Mouse (Mus musculus): ENCODE data around the gene Gsg1. TPM values are rescaled to one million over a fixed set of nuclear protein-coding genes. Genes with fewer than 3 reads are reported as not detected.

Gene Gsg1
- total RNA-seq, 2 experiments from 2014 or later, result not detected

DNA sequence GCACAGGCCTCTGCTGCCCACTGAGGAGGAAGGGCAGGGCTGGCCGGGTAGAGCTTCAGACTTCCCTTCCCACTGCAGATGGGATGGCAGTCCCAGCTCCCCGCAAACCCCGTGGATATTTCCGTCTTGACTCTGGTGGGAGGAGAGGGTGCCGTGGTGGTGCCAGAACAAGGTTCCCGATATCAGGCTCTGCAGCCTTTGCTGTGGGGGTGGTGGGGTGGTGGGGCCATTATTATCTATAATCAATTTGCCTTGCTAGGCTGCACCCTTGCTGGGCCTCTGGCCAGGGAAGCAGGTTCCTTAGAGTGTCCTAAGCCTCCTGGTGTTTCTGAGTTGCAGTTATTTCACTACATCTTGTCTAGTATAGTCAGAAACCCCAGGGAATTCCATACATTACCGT, 43.0 kb downstream of the Gsg1 start:
- DNase-seq (ENCODE audit: low spot score in 2 of 2), result no peak

GRCm38 (mm10) chr6:135206909-135207308, 47.2 kb downstream of the Gsg1 start:
- no peak for DNase-seq (ENCODE audit: low spot score in 2 of 2)

DNA sequence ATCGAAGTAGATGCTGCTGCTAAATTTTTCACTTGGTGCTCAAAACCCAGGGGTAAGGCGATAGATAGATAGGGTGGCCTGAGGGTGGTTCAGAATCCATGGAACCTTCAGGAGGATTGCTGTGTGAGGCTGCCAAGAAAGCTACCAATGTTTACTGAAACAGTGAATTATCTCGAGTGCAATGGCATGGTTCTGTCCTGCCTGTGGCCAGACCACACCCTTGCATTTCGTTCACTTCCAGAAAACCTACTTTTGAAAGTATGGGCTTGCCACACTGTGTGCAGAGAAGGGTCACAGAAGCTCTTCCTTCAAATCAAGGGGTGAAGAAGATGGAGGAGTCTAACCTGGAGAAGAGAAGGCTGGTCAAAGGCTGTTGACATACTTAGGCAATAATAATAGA, 48.3 kb downstream of the Gsg1 start:
- DNase-seq (ENCODE audit: low spot score in 2 of 2), result no peak

- no peak for DNase-seq (ENCODE audit: low spot score in 2 of 2)
Measured at GRCm38 (mm10) chr6:135204869-135205268, 49.3 kb downstream of the Gsg1 start.

DNA sequence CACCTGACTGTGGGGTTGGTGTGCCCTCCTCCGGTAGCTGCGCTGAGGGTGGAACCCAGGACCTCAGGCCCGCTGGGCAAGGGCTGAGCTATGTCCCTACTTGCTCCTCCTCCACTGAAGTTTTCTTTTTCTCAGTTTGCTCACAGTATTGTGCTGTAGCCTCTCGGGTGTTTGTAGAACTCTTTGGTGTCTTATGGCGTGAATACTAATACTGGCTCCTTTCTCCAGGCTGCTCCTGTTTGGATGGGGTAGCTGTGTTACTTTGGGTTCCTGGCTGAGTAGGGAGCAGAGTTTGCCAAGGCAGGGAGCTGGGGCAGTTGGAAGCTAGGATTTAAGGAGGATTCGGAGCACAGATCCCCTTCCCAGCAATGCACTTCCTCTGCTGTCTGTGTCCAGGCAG, 50.4 kb downstream of the Gsg1 start:
- DNase-seq (ENCODE audit: low spot score in 2 of 2), result peak in 1 of 2 experiments; percentile 44

GRCm38 (mm10) chr6:135202668-135203067, 51.5 kb downstream of the Gsg1 start:
- DNase-seq (ENCODE audit: low spot score in 2 of 2), result no peak

DNA sequence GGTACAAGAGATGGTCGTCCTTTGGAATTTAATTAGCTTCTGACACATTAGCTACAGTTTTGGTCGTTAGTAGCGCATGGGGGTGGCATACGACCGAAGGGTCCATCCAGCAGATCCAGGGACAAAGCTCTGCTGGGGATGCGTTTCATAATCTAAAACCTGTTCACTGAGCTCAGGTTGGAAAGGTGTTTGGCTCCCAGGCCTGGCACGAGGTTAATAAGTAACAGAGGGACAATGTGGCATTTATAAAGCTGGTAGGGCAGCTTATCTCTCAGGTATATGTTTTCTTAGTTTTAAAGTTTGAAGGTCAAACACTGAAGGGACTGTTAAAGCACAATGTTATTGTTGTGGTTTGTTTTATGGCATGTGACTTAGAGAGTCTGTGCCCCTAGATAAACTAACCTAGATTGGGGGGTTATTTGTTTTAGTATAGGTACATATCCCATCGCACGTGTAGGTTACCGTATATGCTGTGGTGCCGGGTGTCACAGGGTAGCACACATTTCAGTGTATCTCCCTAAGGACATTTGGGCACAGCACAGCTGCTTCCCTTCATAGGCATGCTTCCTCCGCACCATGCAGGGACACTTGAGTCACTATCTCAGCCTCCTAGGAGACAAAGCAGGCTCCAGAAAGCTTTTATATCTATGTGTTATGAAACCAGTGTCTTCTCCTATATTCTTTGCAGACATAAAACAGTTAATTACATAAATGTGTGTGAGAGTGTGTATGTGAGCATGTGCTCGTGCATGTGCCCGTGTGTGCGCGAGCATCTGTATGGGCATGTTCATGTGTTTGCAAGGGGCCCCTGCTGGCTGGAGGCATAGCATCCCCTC, 53.8 kb downstream of the Gsg1 start:
- no peak for DNase-seq (ENCODE audit: low spot score in 2 of 2)

DNA sequence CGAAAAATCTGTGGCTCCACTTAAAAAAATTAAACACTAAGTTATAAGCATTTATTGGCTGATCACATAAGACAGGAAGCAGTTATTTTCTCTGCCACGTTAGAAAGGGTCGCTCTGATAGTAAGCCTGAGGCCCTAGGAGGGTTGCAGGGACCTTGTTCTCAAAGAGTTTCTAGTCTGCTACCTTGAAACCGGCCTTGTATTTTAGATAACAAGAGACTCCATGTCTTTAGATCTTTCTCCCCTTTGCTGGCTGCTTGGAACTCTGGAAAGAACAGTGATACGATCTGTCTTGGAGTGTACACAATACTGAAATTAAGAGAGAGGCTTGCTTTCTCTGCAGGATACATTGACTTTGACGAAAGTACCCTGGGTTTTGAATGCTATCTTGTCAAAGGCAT, 55.4 kb downstream of the Gsg1 start:
- no peak for DNase-seq (ENCODE audit: low spot score in 2 of 2)

GRCm38 (mm10) chr6:135197921-135198532, 56.1 kb downstream of the Gsg1 start, which contains the start of the genes Fam234b and Hebp1:
TSS of gene Fam234b (plus strand) at chr6:135197977.
TSS of gene Hebp1 (minus strand) at chr6:135198022.
- peak; percentile 83 to 89 for DNase-seq (ENCODE audit: low spot score in 2 of 2)

GRCm38 (mm10) chr6:135197446-135197845, 56.7 kb downstream of the Gsg1 start:
- no peak for DNase-seq (ENCODE audit: low spot score in 2 of 2)

- DNase-seq (ENCODE audit: low spot score in 2 of 2), result no peak
Measured at GRCm38 (mm10) chr6:135196707-135197106, 57.4 kb downstream of the Gsg1 start.

GRCm38 (mm10) chr6:135194907-135195306, 59.2 kb downstream of the Gsg1 start:
- DNase-seq (ENCODE audit: low spot score in 2 of 2), result no peak

DNA sequence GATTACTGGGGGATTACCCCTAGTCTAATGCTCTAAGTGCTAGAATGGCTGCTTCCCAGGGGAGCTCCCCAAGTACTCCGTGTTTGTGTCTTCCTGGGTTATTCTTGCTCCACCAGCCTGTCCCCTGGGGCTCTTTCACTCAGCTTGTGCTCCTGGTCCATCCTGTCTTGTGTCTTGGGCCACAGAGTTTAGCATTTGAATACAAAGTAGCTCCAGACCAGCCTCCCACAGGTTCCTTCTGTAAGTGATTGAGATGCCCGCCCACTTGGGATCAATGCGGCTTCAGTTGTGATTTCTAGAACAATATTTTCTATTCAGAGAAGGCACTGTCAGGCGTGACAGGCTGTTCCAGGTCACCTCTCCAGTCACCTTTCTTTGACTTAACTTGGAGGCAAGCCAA, 60.4 kb downstream of the Gsg1 start:
- no peak for DNase-seq (ENCODE audit: low spot score in 2 of 2)

GRCm38 (mm10) chr6:135192993-135193392, 61.2 kb downstream of the Gsg1 start:
- DNase-seq (ENCODE audit: low spot score in 2 of 2), result no peak

- no peak for DNase-seq (ENCODE audit: low spot score in 2 of 2)
Measured at GRCm38 (mm10) chr6:135191906-135192305, 62.2 kb downstream of the Gsg1 start.

GRCm38 (mm10) chr6:135190122-135190521, 64.0 kb downstream of the Gsg1 start:
- DNase-seq (ENCODE audit: low spot score in 2 of 2), result no peak

DNA sequence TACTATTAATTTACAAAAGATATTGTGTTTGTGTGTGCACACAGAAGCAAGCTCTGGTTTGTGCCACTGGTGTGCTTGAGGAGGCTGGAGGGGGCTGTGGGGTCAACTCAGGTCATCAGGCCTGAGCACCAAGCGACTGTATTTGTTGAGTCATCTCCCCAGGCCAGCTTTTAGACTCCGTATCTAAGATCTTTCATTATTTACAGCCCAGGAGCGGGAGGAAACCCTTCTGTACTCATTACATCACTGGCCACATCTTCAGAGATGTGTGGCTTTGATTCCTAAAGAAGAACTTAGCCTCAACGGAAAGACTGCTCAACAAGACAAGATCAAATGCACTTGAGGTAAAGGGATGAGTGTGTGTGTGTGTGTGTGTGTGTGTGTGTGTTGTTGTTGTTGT, 65.5 kb downstream of the Gsg1 start:
- DNase-seq (ENCODE audit: low spot score in 2 of 2), result no peak

Other genes starting within 250 kb of the Gsg1 start
- 10 to 100 TPM; 52.4 to 55.2 TPM for gene Ddx47, start 242.7 kb downstream of the Gsg1 start, total RNA-seq (2021)
- under 1 TPM; 0.16 TPM for gene Gprc5a, start 188.7 kb downstream of the Gsg1 start, total RNA-seq (2021)
- gene Gprc5d, start 136.1 kb downstream of the Gsg1 start, total RNA-seq (2021), result not detected
- gene Fam234b, start 56.4 kb downstream of the Gsg1 start, total RNA-seq (2021), result 100 to 1,000 TPM; 112 to 127 TPM
- 10 to 100 TPM; 44.2 to 44.6 TPM for gene Hebp1, start 56.3 kb downstream of the Gsg1 start, total RNA-seq (2021)
- gene Pbp2, start 56.1 kb upstream of the Gsg1 start, total RNA-seq (2021), result under 1 TPM in 1 of 2 experiments, not detected in 1; 0.37 TPM
- 1 to 10 TPM; 5.4 to 5.5 TPM for gene Emp1, start 108.2 kb upstream of the Gsg1 start, total RNA-seq (2021)

All from layer of hippocampus, postnatal 10 days (tissue).